Mouse (Mus musculus): ENCODE measurements around the gene Zswim9. TPM values are rescaled to one million over a fixed set of nuclear protein-coding genes. Genes with fewer than 3 reads are reported as not detected.
"Not testable (repeated sequence)": the region's sequence is repeated elsewhere in the genome, so short reads cannot be mapped to it uniquely, and the experiment has no call there.

Zswim9 gene
- total RNA-seq (2021): 10 to 100 TPM; 12.2 to 12.5 TPM
- long read RNA-seq, experiment 1, partial matches to known transcripts: 4 of 8 reads
- long read RNA-seq, experiment 1, other reads (novel, unspliced or antisense): 3 of 8 reads
- long read RNA-seq, experiment 2, full-length matches to known transcripts: 1 of 9 reads
- long read RNA-seq, experiment 2, partial matches to known transcripts: 3 of 9 reads
- long read RNA-seq, experiment 2, other reads (novel, unspliced or antisense): 5 of 9 reads

- DNase-seq (ENCODE audit: low spot score in 2 of 2): peak; percentile 75 to 83
Measured at GRCm38 (mm10) chr7:13278308-13278891, at the start of gene Zswim9. TSS of gene Zswim9 (minus strand) at chr7:13278721.

GRCm38 (mm10) chr7:13324316-13324715, 45.8 kb upstream of the Zswim9 start, which contains the start of gene Pla2g4c:
TSS of gene Pla2g4c (plus strand) at chr7:13324655.
- DNase-seq (ENCODE audit: low spot score in 2 of 2): no peak

GRCm38 (mm10) chr7:13321424-13321823, 42.9 kb upstream of the Zswim9 start:
- no peak for DNase-seq (ENCODE audit: low spot score in 2 of 2)

- no peak for DNase-seq (ENCODE audit: low spot score in 2 of 2)
Measured at GRCm38 (mm10) chr7:13314095-13314597, 35.6 kb upstream of the Zswim9 start.

GRCm38 (mm10) chr7:13311401-13311800, 32.9 kb upstream of the Zswim9 start:
- DNase-seq (ENCODE audit: low spot score in 2 of 2): no peak

- DNase-seq (ENCODE audit: low spot score in 2 of 2): no peak
Measured at GRCm38 (mm10) chr7:13310493-13311199, 32.1 kb upstream of the Zswim9 start.

GRCm38 (mm10) chr7:13309407-13309806, 30.9 kb upstream of the Zswim9 start:
- DNase-seq (ENCODE audit: low spot score in 2 of 2): no peak

- DNase-seq (ENCODE audit: low spot score in 2 of 2): no peak
Measured at GRCm38 (mm10) chr7:13303372-13303771, 24.9 kb upstream of the Zswim9 start.

- DNase-seq (ENCODE audit: low spot score in 2 of 2): no peak
Measured at GRCm38 (mm10) chr7:13302780-13303179, 24.3 kb upstream of the Zswim9 start.

GRCm38 (mm10) chr7:13301643-13302042, 23.1 kb upstream of the Zswim9 start:
- DNase-seq (ENCODE audit: low spot score in 2 of 2): no peak

- no peak for DNase-seq (ENCODE audit: low spot score in 2 of 2)
Measured at GRCm38 (mm10) chr7:13298821-13299220, 20.3 kb upstream of the Zswim9 start.

- no peak for DNase-seq (ENCODE audit: low spot score in 2 of 2)
Measured at GRCm38 (mm10) chr7:13297636-13298035, 19.1 kb upstream of the Zswim9 start.

- DNase-seq (ENCODE audit: low spot score in 2 of 2): no peak
Measured at GRCm38 (mm10) chr7:13295256-13295655, 16.7 kb upstream of the Zswim9 start.

GRCm38 (mm10) chr7:13293878-13294855, 15.6 kb upstream of the Zswim9 start:
- no peak for DNase-seq (ENCODE audit: low spot score in 2 of 2)

GRCm38 (mm10) chr7:13291370-13291769, 12.8 kb upstream of the Zswim9 start:
- DNase-seq (ENCODE audit: low spot score in 2 of 2): no peak

- no peak for DNase-seq (ENCODE audit: low spot score in 2 of 2)
Measured at GRCm38 (mm10) chr7:13290041-13290675, 11.6 kb upstream of the Zswim9 start.

- DNase-seq (ENCODE audit: low spot score in 2 of 2): no peak
Measured at GRCm38 (mm10) chr7:13288621-13289020, 10.1 kb upstream of the Zswim9 start.

- not testable (repeated sequence) for DNase-seq (ENCODE audit: low spot score in 2 of 2)
Measured at GRCm38 (mm10) chr7:13278957-13279356, 436 bp upstream of the Zswim9 start.

GRCm38 (mm10) chr7:13277833-13278232, 688 bp downstream of the Zswim9 start:
- DNase-seq (ENCODE audit: low spot score in 2 of 2): no peak

- no peak for DNase-seq (ENCODE audit: low spot score in 2 of 2)
Measured at GRCm38 (mm10) chr7:13277081-13277480, 1.4 kb downstream of the Zswim9 start, which contains the start of gene Lig1. TSS of gene Lig1 (plus strand) at chr7:13277283.
